Mouse (Mus musculus) cerebellum, adult 11-12 months (tissue): ENCODE measurements around the gene Hemk1.
A peak's percentile ranks its signal among the peaks of the same experiment; 100 is the strongest.
"Not testable (repeated sequence)": the region's sequence is repeated elsewhere in the genome, so short reads cannot be mapped to it uniquely, and the experiment has no call there.

Experiments used
- DNase-seq: peaks from one replicate; pipeline ENCODE4 v3.0.0; 2022

Hemk1 gene

GRCm38 (mm10) chr9:107307099-107307872 is 30.9 kb downstream of the Hemk1 start:
- DNase-seq: no peak

GRCm38 (mm10) chr9:107306673-107307072 is 31.5 kb downstream of the Hemk1 start:
- DNase-seq: not testable (repeated sequence)

GRCm38 (mm10) chr9:107305601-107306542 is 32.3 kb downstream of the Hemk1 start:
- DNase-seq: no peak

- no peak for DNase-seq
Observed at GRCm38 (mm10) chr9:107305012-107305411, 33.1 kb downstream of the Hemk1 start.

GRCm38 (mm10) chr9:107304383-107304782 is 33.8 kb downstream of the Hemk1 start:
- DNase-seq: no peak

- DNase-seq: no peak
Observed at GRCm38 (mm10) chr9:107303900-107304299, 34.2 kb downstream of the Hemk1 start.

GRCm38 (mm10) chr9:107303121-107303820 is 34.9 kb downstream of the Hemk1 start:
- DNase-seq: no peak

- no peak for DNase-seq
Observed at GRCm38 (mm10) chr9:107302592-107302991, 35.6 kb downstream of the Hemk1 start.

- no peak for DNase-seq
Observed at GRCm38 (mm10) chr9:107301554-107302331, 36.4 kb downstream of the Hemk1 start.

GRCm38 (mm10) chr9:107300224-107300973 is 37.8 kb downstream of the Hemk1 start:
- peak; percentile 5 for DNase-seq

- no peak for DNase-seq
Observed at GRCm38 (mm10) chr9:107299783-107300182, 38.4 kb downstream of the Hemk1 start.

GRCm38 (mm10) chr9:107298876-107299275 is 39.3 kb downstream of the Hemk1 start:
- no peak for DNase-seq

GRCm38 (mm10) chr9:107298059-107298780 is 39.9 kb downstream of the Hemk1 start:
- peak; percentile 14 for DNase-seq

GRCm38 (mm10) chr9:107297658-107298057 is 40.5 kb downstream of the Hemk1 start:
- peak; percentile 5 for DNase-seq

GRCm38 (mm10) chr9:107297059-107297458 is 41.1 kb downstream of the Hemk1 start:
- no peak for DNase-seq

GRCm38 (mm10) chr9:107296501-107296965 is 41.6 kb downstream of the Hemk1 start:
- DNase-seq: peak; percentile 89

GRCm38 (mm10) chr9:107296041-107296440 is 42.1 kb downstream of the Hemk1 start:
- DNase-seq: no peak

- DNase-seq: no peak
Observed at GRCm38 (mm10) chr9:107296016-107296040, 42.3 kb downstream of the Hemk1 start, which contains the start of gene Cish. Cish (plus strand) TSS chr9:107296026.

- peak; percentile 15 for DNase-seq
Observed at GRCm38 (mm10) chr9:107295616-107296015, 42.5 kb downstream of the Hemk1 start.

- DNase-seq: peak; percentile 49
Observed at GRCm38 (mm10) chr9:107294249-107294648, 43.9 kb downstream of the Hemk1 start.

GRCm38 (mm10) chr9:107290897-107291296 is 47.3 kb downstream of the Hemk1 start:
- DNase-seq: peak; percentile 76
